Mouse (Mus musculus) adrenal gland (tissue): ENCODE data around the gene Gm21969.

Experiments
- intact Hi-C: fragments of 180-260 bp; cut with DNase I; formaldehyde crosslinking; loops from one replicate; pipeline ENCODE4 v1.15.1; 2025
- long read RNA-seq, 2 experiments: library from polyadenylated mRNA; unstranded; transcript quantifications; one replicate each; pipeline ENCODE4 v2.0.0; 2020; ENCODE audit warnings: borderline replicate concordance in 1 of 2; ENCODE audit not compliant: insufficient replicate concordance in 1 of 2

Gene Gm21969
- long read RNA-seq, experiment 1, partial matches to known transcripts: 0 of 1 reads
- long read RNA-seq, experiment 1, other reads (novel, unspliced or antisense): 1 of 1 reads
- long read RNA-seq, experiment 2, partial matches to known transcripts: 0 of 1 reads
- long read RNA-seq, experiment 2, other reads (novel, unspliced or antisense): 1 of 1 reads

DNA sequence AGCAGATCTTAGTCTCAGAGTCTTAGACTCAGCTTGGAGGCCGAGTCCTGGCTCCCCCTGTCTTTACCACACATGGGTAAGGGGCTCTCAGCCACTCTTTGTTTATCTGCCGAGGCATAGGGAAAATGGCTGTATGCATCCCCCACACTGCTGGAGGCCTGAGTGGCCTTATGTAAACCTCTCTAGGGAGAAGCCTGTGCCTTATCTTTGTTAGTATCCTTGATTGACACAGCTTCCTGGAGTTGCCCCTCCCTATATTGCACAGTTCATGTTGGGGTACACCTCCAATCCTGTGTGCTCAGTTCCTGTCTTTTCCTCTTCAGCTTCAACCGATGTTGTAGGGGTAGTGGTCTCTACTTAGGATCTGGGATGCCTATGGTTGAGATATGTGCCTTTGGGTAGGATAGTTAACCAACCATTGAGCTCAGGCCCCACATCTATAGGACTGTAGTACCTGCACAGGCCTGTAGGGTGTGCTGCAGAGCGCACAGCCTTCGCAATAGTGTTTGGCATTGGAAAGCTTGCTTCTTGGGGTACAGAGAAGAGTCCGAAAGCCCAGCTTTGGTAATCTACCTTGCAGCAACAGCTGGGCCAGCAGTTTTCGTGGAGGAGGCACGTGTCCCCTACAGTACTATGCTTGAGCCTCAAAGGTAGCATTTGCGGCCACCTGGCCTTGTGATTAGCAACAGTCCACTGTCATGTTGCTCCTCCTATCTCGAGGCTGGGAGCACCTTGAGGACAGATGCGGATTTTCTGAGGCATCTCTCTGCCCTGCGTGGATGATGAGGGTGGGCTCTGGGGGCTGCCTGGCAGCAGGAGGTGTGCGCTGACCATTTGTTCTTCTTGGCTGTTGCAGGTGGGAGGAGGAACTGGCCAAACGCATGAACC lies at the start of gene Gm21969:
Gm21969 (plus strand) TSS at position 830 of the 888 bp plus-strand sequence.
- intact Hi-C loops: no loop called here

DNA sequence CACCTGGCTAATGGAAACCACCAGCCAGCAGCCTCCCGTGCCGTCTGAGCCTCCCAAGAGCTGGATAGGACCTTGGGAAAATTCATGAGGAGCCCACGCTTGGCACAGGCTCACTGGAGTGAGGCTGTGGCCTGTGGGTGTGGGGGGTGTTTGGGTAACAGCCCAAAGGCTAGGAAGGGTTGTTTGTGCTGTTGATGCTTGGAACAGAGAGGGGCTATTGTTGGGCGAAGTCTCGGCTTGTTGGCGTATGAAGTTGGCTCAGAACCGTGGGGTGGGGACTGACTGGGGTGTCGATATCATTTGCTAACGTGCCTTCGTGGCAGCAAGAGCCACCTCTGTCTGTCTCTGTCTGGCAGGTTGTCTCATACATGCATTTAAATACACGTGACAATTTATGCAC lies 47.8 kb upstream of the Gm21969 start:
- intact Hi-C loops: no loop called here

DNA sequence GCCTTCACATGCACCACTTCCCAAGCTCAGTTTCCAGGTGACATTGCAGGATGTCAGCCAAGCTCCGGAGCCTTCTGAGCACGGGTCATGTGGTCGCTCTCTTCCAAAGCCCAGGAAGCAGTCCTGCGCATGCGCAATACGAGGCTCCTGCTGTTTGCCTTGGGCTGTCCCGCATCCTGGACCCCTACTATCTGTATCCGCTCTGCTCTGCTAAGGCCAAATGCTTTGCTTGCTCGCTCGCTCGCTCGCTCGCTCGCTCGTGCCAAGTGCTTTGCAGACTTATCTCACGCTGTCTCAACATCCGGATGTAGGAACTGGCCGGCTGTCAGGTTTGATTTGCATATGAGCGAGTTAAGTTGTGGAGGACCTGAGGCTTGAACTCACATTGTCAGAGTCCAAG lies 47.0 kb upstream of the Gm21969 start:
- intact Hi-C loops: no loop called here

GRCm38 (mm10) chr4:139568361-139568760 lies 34.6 kb upstream of the Gm21969 start:
- intact Hi-C loops: no loop called here

GRCm38 (mm10) chr4:139570756-139571155 lies 32.2 kb upstream of the Gm21969 start:
- intact Hi-C loops: loop anchor here (5.0 kb wide), 1 partner anchor 42 kb away; no protein-coding TSS in a partner anchor

DNA sequence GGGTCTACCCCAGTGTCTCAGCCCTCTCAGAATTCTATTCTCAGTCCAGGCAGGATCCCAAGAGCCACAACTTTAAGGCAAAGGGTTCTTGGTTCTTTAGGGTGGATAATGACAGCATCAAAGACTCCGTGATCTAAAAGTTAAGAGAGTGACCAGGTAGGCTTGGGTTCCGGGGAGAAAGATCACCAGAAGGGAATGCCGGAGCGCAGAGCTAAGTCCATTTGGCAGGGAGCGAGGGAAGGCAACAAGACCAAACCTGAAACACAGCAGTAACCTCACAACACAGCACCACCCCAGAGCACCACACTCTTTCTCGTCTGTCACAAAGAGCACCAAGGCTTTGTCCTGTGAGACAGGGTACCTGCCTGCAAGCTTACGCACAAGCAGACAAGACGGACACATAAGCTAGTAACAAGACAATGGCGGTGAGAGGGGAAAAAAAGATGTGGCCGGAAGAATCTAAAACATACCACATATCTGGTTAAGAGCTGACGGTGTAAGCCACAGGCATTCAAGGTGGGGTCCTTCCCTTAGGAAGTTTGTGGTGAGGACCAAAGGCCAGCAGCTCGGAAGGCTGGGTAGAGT lies 30.0 kb upstream of the Gm21969 start:
- intact Hi-C loops: loop anchor here (5.0 kb wide), 1 partner anchor 39 kb away; no protein-coding TSS in a partner anchor

- intact Hi-C loops: loop anchor here (5.0 kb wide), 1 partner anchor 38 kb away; no protein-coding TSS in a partner anchor
Measured at GRCm38 (mm10) chr4:139574156-139574798, 28.7 kb upstream of the Gm21969 start.

DNA sequence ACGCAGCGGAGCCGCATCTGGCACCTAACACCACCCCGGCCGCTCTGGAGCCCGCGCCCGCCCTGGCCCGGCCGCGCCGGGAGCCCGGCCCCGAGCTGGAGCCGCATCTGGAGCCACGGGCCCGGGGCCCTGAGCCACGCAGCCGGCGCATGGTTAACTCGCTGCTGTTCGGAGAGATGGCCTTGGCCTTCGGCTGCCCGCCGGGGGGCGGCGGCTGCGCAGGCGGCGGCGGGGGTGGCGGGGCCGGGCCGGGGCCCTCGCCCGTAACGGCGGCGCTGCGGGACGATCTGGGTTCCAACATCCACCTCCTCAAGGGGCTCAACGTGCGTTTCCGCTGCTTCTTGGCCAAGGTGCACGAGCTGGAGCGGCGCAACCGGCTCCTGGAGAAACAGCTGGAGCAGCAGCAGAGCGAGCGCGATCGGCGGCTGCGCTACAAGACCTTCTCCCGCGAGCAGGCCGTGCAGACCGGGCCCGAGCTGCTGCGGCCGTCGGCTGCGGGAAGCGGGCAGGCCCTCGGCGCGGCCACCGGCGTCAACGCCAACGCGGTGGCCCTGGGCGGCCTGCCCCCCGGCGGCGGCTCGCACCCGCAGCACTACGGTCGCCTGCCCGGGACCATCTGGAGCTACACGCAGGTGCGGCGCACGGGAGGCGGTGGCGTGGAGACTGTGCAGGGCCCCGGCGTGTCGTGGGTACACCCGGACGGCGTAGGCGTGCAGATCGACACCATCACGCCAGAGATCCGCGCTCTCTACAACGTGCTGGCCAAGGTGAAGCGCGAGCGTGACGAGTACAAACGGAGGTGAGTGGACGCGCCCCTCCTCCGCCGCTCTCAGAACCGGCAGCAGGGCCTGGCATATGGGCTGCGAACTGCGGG lies 27.9 kb upstream of the Gm21969 start:
- intact Hi-C loops: loop anchor here (5.0 kb wide), 1 partner anchor 37 kb away; no protein-coding TSS in a partner anchor

DNA sequence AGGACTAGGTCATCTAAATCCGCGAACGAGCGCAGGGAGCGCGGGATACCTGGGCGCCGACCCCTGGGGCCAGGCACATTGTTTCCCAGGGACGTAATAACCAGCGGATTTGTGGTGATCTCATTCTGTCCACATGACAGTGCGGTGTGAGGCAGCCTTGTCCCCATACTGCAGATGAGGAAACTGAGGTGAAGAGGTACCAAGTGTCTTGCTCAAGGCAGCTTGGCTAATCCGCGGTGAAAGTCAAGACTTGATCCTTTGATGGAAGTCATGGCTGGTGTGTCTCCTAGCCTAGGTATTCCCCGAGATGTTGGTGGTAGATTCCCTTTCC lies 27.3 kb upstream of the Gm21969 start:
- intact Hi-C loops: no loop called here

DNA sequence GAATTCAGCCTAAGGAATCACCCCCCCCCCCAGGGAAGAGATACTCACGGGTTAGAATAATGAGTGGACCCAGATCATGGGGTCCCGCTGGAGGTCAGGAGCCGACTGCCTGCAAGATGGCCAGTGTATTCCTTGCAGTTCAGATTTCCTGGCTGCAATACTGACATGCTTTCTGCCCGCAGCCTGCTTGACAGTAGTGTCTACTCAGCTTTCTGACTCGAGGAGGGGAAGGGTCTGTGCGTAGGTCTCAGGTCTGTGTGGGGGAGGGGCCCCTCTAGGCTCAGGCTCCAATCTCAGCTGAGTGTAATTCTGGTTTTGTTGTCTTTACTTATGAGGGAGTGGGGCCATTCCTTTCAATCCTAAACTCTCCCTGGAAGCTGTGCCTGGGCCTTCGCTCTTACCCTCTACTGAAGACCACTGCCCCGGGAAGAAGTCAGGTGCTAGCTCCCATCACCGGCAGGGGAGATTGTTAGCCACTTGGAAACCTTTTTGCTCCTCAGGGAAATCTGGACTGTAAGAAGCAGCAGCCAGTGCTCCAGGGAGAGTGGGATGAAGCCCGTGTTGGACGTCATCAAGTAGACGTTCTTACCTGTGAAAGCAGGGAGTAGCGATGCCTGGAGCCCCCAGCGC lies 26.6 kb upstream of the Gm21969 start:
- intact Hi-C loops: no loop called here

DNA sequence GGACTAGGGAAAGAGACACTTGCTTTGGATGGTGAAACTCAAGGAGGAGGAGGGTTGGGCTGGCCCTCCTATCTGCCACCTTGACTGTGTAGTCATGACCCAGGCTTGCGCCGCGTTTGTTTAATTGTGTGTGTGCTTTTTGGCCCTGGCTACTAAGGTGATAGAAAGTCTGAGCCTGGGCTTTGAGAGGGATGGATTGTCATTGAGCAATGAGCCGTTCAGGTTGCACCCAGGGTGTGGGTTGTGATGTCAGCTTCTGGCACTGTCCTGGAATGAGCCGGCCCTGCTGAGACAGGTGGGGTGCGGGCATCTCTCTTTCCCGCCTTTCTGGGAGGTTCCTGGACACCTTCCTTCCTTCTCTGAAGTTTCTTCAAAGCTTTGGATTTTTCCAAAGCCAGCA lies 26.0 kb upstream of the Gm21969 start:
- intact Hi-C loops: no loop called here

DNA sequence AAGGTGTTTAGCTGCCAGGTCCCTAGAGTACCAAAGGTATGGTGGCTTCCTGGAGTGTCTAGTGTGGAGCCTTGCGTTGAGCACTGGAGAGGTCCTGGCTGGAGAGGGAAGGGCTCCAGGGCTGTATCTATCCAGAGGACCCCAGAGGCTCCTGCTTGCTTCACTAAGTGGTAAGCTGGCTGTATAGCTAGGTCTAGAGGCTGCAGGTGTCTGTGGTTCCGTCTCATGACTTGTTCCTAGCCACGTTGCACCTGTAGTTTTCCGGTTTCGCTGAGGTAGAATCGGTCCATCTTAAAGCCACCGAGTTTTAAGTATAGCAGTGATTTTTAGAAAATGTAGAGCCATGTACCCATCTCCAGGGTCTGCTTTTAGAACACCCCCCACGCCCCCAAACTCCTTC lies 24.6 kb upstream of the Gm21969 start:
- intact Hi-C loops: no loop called here

DNA sequence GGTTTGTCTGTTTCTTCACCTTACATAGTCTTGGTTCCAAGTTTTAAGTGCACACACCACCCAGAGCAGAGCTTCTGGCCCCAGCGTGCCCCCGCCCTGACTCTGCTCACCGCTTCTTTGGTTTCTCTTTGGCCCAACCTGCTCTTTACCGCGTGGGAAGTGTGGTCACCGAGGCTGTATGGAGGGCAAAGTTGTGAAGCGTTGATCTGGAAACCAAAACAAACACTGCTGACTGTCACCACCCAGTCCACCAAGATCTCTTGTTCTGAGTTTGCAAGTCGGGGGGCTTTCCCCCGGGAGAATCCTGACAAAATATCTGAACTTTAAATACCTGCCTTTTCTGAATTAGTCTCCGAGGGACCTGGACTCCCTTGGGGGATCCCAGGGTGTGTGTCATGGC lies 24.0 kb upstream of the Gm21969 start:
- intact Hi-C loops: no loop called here

DNA sequence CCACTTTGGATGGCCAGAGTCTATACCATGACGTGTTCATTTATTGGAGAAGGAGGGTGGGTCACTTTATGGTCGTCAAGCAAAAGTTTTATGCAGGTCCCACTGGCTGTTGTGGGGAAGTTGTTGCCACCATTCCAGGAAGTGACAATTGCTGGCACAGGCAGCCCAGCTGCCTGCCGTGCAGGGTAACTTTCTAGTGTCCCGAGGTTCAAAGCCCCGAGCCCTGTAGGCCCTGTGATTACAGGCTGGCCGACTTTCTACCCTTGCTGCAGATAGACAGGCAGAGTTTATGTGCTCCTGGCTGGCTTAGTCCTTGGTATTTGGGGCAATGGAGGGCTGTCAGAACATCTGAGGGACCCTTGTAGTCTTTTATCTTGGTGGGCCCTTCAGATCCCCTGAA lies 23.5 kb upstream of the Gm21969 start:
- intact Hi-C loops: no loop called here

DNA sequence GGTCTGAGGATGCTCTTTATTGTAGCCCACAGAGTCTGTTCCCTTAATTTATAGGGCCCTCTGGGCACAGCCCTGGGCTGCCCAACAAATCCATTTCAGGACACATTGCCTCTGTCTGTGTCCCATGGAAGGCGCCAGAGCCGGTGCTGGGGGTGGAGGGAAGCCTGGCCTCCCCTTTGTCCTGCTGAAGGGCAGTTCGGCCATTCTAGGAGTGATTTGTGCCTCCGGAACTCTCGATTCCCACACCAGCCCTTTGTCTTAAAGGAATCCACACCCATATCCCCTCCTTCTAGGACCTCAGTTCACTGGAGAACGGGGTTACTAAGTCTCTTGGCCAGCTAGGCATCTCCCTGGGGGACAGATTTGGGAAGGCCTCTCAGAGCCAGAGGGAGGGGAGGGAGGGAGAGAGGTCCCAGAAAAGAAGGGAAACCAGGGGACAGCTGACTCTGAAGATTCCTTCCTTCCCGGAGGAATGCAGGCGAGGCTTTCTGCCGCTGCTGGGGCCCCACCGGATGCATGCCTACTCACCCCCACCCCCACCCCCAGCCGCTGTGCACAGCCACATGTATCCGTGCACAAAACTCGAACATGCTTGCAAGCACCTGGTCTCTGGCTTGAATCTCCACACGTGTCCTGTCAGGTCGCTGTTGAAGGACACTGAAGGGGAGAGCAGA lies 22.2 kb upstream of the Gm21969 start:
- intact Hi-C loops: no loop called here

DNA sequence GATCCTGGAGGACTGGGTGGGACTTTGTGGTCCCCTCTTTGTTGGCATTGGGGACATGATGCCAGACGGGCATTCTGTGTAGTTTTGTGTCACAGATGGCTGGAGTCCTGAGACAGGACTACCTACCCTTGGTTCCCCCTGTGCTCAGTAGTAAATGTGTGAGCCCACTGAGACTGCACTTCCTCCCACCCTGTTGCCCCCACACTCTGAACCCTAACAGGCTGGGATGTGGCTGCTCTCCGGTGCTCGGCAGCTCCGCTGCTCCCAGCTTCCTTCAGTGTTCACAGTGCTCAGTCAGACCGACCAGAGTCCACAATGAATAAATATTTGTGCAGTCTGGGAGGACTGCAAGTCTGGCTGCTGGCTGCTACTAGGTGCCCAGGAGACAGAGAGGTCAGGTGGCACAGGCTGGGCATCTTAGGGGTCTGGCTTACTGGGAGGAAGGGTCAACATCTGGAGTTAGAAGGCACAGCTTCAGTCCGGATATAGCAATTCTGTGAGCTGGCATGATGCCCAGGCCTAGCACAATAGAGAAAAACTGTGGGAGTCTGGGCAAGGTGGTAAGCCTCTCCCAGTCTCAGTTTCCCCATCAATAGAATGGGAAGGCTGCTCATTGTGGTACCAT lies 21.4 kb upstream of the Gm21969 start:
- intact Hi-C loops: no loop called here

DNA sequence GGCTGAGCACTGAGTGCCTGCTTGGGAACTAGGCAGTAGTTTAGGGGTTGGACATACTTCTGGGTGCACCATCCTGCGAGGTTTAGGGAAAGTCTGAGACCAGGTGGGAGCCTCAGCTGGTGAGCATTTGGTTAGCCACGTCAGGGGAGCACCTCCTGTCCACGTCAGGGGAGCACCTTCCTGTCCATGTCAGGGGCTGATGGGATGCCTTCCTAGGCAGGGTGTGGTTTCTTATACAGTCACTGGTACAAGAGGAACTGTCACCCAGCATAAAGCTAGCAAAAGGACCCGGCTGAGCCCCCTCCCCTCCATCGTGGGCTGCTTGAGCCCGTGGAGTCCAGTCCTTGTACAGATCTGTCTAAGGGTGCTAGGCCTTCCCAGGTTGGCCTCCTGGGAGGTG lies 20.6 kb upstream of the Gm21969 start:
- intact Hi-C loops: no loop called here

DNA sequence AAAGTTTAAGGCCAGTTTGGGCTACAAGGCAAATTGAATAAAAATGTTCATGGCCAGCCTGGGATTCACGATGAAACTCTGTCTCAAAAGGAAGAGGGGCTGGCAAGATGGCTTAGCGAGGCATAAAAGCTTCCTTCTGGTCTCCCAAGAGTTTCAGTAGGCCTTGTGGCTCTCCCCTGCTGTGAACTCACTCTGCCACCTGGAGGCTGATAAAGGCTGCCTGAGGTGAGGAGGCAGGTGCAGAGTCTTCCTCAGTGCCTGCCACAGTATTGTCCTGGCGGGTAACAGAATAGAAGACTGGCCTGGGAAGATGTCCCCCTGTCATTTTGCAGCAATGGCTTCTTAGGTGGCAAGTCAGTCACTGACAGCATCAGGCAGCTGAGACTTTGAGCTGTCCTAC lies 20.1 kb upstream of the Gm21969 start:
- intact Hi-C loops: no loop called here

DNA sequence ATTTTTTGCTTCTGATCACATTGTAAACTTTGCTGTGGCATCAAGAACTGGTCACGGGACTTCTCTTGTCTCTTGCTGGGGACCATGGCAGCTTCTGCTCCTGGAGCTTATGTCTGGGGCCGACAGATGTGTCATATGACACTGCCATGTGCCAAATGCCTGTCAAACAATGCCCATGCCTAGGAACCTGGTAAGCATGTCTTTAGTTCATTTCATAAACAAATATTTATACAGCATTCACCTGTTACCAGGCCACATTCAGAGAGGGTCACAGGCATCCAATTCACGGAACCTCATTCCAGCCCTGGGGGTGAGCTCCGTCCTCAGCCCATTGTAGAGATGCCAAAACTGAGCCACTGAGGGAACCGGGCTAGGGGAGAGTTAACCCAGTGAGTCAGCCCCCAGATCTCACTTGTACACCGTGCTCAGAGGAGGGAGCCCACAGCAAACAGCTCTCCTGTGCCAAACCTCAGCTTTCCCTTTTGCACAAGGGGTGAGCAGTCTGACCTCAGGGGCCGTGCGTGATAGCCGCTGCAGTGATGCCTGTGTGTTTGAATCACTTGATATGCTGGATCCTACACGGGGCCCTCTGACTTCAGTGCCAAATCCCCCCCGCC lies 19.2 kb upstream of the Gm21969 start:
- intact Hi-C loops: no loop called here
